Mouse (Mus musculus) urinary bladder, postnatal 14 days (tissue): Measurements from ENCODE around the gene Akt3.

Source experiments
- DNase-seq: peaks from one replicate; pipeline ENCODE4 v3.0.0; 2021; ENCODE audit warnings: low spot score

Akt3 gene

GRCm38 (mm10) chr1:176982671-176983070 is 275.3 kb downstream of the Akt3 start:
- DNase-seq, result peak; percentile 16

GRCm38 (mm10) chr1:176981511-176981910 is 276.5 kb downstream of the Akt3 start:
- no peak for DNase-seq

GRCm38 (mm10) chr1:176980801-176981400 is 277.1 kb downstream of the Akt3 start:
- no peak for DNase-seq

- DNase-seq, result no peak
These were observed 277.9 kb downstream of the Akt3 start for GRCm38 (mm10) chr1:176980140-176980539.

- DNase-seq, result no peak
These were observed 278.8 kb downstream of the Akt3 start for GRCm38 (mm10) chr1:176979235-176979634.

- no peak for DNase-seq
These were observed 284.5 kb downstream of the Akt3 start for GRCm38 (mm10) chr1:176973356-176974088.

GRCm38 (mm10) chr1:176971479-176971797 is 286.6 kb downstream of the Akt3 start:
- DNase-seq, result no peak

GRCm38 (mm10) chr1:176970635-176971478 is 287.1 kb downstream of the Akt3 start:
- no peak for DNase-seq
